Mouse (Mus musculus) granulocyte monocyte progenitor cell, adult 5-6 weeks (primary cell): ENCODE measurements around the gene Reep3. TPM values are rescaled to one million over a fixed set of nuclear protein-coding genes. Genes with fewer than 3 reads are reported as not detected.

ENCODE experiments used
- ATAC-seq: replicated peaks from 2 replicates; pipeline ENCODE4 v1.8.0; 2016; ENCODE audit warnings: mild to moderate bottlenecking, moderate TSS enrichment, inconsistent platforms; ENCODE audit not compliant: poor library complexity, severe bottlenecking
- total RNA-seq, 2 experiments: library from RNA; stranded (forward) in 1 of 2; stranded (reverse) in 1 of 2; fragments of 200-712, 200-1000 nt in 1 of 2; fragments of >200 nt in 1 of 2; fragmentation: Nextera tagmentation in 1 of 2; gene quantifications; 2 replicates each; pipeline ENCODE4 v1.2.3; 2014 to 2017

Reep3 gene
- total RNA-seq, 2 experiments from 2014 or later = 13.4 to 22.3 TPM

GRCm38 (mm10) chr10:67111799-67112177 lies 15.0 kb upstream of the Reep3 start:
- ATAC-seq = peak; percentile 36

- ATAC-seq = 0 out of 2 replicates have a peak, but pooled peaks have one; percentile 10
Observed at GRCm38 (mm10) chr10:67111044-67111798, 14.5 kb upstream of the Reep3 start.

GRCm38 (mm10) chr10:67109635-67110034 lies 12.9 kb upstream of the Reep3 start:
- no peak for ATAC-seq

- no peak for ATAC-seq
Observed at GRCm38 (mm10) chr10:67108096-67108495, 11.4 kb upstream of the Reep3 start.

GRCm38 (mm10) chr10:67107017-67107761 lies 10.4 kb upstream of the Reep3 start:
- no peak for ATAC-seq

- ATAC-seq = no peak
Observed at GRCm38 (mm10) chr10:67106400-67106799, 9.7 kb upstream of the Reep3 start.

GRCm38 (mm10) chr10:67105331-67106217 lies 8.8 kb upstream of the Reep3 start:
- peak; percentile 33 for ATAC-seq

GRCm38 (mm10) chr10:67104543-67104942 lies 7.8 kb upstream of the Reep3 start:
- no peak for ATAC-seq

- no peak for ATAC-seq
Observed at GRCm38 (mm10) chr10:67100831-67101251, 4.1 kb upstream of the Reep3 start.

GRCm38 (mm10) chr10:67100011-67100661 lies 3.4 kb upstream of the Reep3 start:
- no peak for ATAC-seq

- no peak for ATAC-seq
Observed at GRCm38 (mm10) chr10:67099183-67099929, 2.6 kb upstream of the Reep3 start.

- peak; percentile 68 for ATAC-seq
Observed at GRCm38 (mm10) chr10:67098408-67099050, 1.8 kb upstream of the Reep3 start.

GRCm38 (mm10) chr10:67097437-67098150 lies 849 bp upstream of the Reep3 start:
- no peak for ATAC-seq

- ATAC-seq = peak; percentile 64
Observed at GRCm38 (mm10) chr10:67095798-67096620, 736 bp downstream of the Reep3 start, which contains the start of gene Jmjd1c. Gene Jmjd1c, plus strand, starts transcription at chr10:67096125.

- peak; percentile 24 for ATAC-seq
Observed at GRCm38 (mm10) chr10:67094922-67095321, 1.8 kb downstream of the Reep3 start.

GRCm38 (mm10) chr10:67090611-67091010 lies 6.1 kb downstream of the Reep3 start:
- ATAC-seq = no peak
